Mouse (Mus musculus): Measurements from ENCODE around the gene Kif3b. TPM values are rescaled to one million over a fixed set of nuclear protein-coding genes. Genes with fewer than 3 reads are reported as not detected.

Gene Kif3b
- polyA plus RNA-seq, 1 experiment from 2014 or later: 6.3 TPM

GRCm38 (mm10) chr2:153333822-153334232, 42.6 kb downstream of the Kif3b start:
- WGBS: 84% methylated on average over 6 of the region's 6 CpGs
- ATAC-seq (ENCODE audit: insufficient number of reproducible peaks, insufficient read depth, low FRiP score, low TSS enrichment, low read depth): no peak
- Histone ChIP-seq H3K4me3 (no peak overlapping the region), H3K27ac (no peak overlapping the region), H3K9ac (no peak overlapping the region), H3K9me3 (no peaks in the 10 kb centered on the region), H3K4me2 (no peak overlapping the region), H3K27me3 (no peaks in the 10 kb centered on the region), H3K36me3 (peaks cover 39% of the 10 kb centered on the region), H3K4me1 (peaks cover 4% of the 10 kb centered on the region; the same call in 1 of the 2 replicates)

- Histone ChIP-seq H3K27me3 (no peaks in the 10 kb centered on the region), H3K36me3 (peaks cover 37% of the 10 kb centered on the region), H3K27ac (no peak overlapping the region), H3K9me3 (no peaks in the 10 kb centered on the region), H3K4me2 (no peak overlapping the region), H3K9ac (no peak overlapping the region), H3K4me1 (peaks cover 4% of the 10 kb centered on the region; the same call in 1 of the 2 replicates), H3K4me3 (no peak overlapping the region)
- 83% methylated on average over 3 of the region's 3 CpGs for WGBS
- no peak for ATAC-seq (ENCODE audit: insufficient number of reproducible peaks, insufficient read depth, low FRiP score, low TSS enrichment, low read depth)
These were observed 43.1 kb downstream of the Kif3b start for GRCm38 (mm10) chr2:153334281-153334680.

GRCm38 (mm10) chr2:153336117-153336516, 44.9 kb downstream of the Kif3b start:
- Histone ChIP-seq H3K27me3 (no peaks in the 10 kb centered on the region), H3K4me1 (peaks cover 4% of the 10 kb centered on the region; the same call in 1 of the 2 replicates), H3K9me3 (no peaks in the 10 kb centered on the region), H3K36me3 (peaks cover 19% of the 10 kb centered on the region), H3K9ac (no peak overlapping the region), H3K4me2 (no peak overlapping the region), H3K27ac (no peak overlapping the region), H3K4me3 (no peak overlapping the region)
- ATAC-seq (ENCODE audit: insufficient number of reproducible peaks, insufficient read depth, low FRiP score, low TSS enrichment, low read depth): no peak
- WGBS: 32% methylated on average over 2 of the region's 2 CpGs

- H3K4me2 ChIP-seq: no peak overlapping the region
- no peak for ATAC-seq (ENCODE audit: insufficient number of reproducible peaks, insufficient read depth, low FRiP score, low TSS enrichment, low read depth)
- peaks cover 4% of the 10 kb centered on the region; the same call in 1 of the 2 replicates for H3K4me1 ChIP-seq
- WGBS: 90% methylated on average over 9 of the region's 9 CpGs
- no peak overlapping the region for H3K4me3 ChIP-seq
- H3K27ac ChIP-seq: no peak overlapping the region
- no peaks in the 10 kb centered on the region for H3K9me3 ChIP-seq
- H3K36me3 ChIP-seq: peaks cover 12% of the 10 kb centered on the region
- no peaks in the 10 kb centered on the region for H3K27me3 ChIP-seq
- H3K9ac ChIP-seq: no peak overlapping the region
These were observed 47.4 kb downstream of the Kif3b start for GRCm38 (mm10) chr2:153338361-153339350.

- Histone ChIP-seq H3K36me3 (peaks cover 12% of the 10 kb centered on the region), H3K27me3 (no peaks in the 10 kb centered on the region), H3K4me2 (no peak overlapping the region), H3K9ac (no peak overlapping the region), H3K4me3 (no peak overlapping the region), H3K9me3 (no peaks in the 10 kb centered on the region), H3K27ac (no peak overlapping the region), H3K4me1 (peaks cover 11% of the 10 kb centered on the region)
- WGBS: 94% methylated on average over 6 of the region's 6 CpGs
- ATAC-seq (ENCODE audit: insufficient number of reproducible peaks, insufficient read depth, low FRiP score, low TSS enrichment, low read depth): no peak
These were observed 51.0 kb downstream of the Kif3b start for GRCm38 (mm10) chr2:153342166-153342565.

GRCm38 (mm10) chr2:153342602-153343001, 51.4 kb downstream of the Kif3b start:
- Histone ChIP-seq H3K9me3 (no peaks in the 10 kb centered on the region), H3K27me3 (no peaks in the 10 kb centered on the region), H3K4me2 (no peak overlapping the region), H3K4me3 (no peak overlapping the region), H3K27ac (no peak overlapping the region), H3K9ac (no peak overlapping the region), H3K36me3 (peaks cover 12% of the 10 kb centered on the region), H3K4me1 (peaks cover 10% of the 10 kb centered on the region)
- no peak for ATAC-seq (ENCODE audit: insufficient number of reproducible peaks, insufficient read depth, low FRiP score, low TSS enrichment, low read depth)
- WGBS: 84% methylated on average over 3 of the region's 3 CpGs

GRCm38 (mm10) chr2:153343191-153343590, 52.0 kb downstream of the Kif3b start:
- Histone ChIP-seq H3K4me2 (no peak overlapping the region), H3K36me3 (peaks cover 12% of the 10 kb centered on the region), H3K9ac (no peak overlapping the region), H3K4me3 (no peak overlapping the region), H3K27ac (no peak overlapping the region), H3K27me3 (no peaks in the 10 kb centered on the region), H3K4me1 (peaks cover 9% of the 10 kb centered on the region), H3K9me3 (no peaks in the 10 kb centered on the region)
- no peak for ATAC-seq (ENCODE audit: insufficient number of reproducible peaks, insufficient read depth, low FRiP score, low TSS enrichment, low read depth)

- Histone ChIP-seq H3K4me3 (peak overlapping the region; percentile 85), H3K27ac (peak overlapping the region; percentile 69), H3K9me3 (no peaks in the 10 kb centered on the region), H3K36me3 (peaks cover 12% of the 10 kb centered on the region), H3K9ac (peak overlapping the region; percentile 79), H3K27me3 (no peaks in the 10 kb centered on the region), H3K4me2 (peak overlapping the region; percentile 63), H3K4me1 (peaks cover 24% of the 10 kb centered on the region)
- 7% methylated on average over 11 of the region's 11 CpGs for WGBS
- no peak for ATAC-seq (ENCODE audit: insufficient number of reproducible peaks, insufficient read depth, low FRiP score, low TSS enrichment, low read depth)
These were observed 53.8 kb downstream of the Kif3b start for GRCm38 (mm10) chr2:153345071-153345453.

- Histone ChIP-seq H3K27ac (peak within 1 kb of the TSS; percentile 100), H3K4me2 (peak within 1 kb of the TSS; percentile 63), H3K9ac (peak within 1 kb of the TSS; percentile 97), H3K9me3 (no peaks in the 10 kb centered on the region), H3K4me3 (peak within 1 kb of the TSS; percentile 85), H3K36me3 (peaks cover 12% of the 10 kb centered on the region), H3K27me3 (no peaks in the 10 kb centered on the region), H3K4me1 (peaks cover 30% of the 10 kb centered on the region)
- WGBS: under 1% methylated on average over 61 of the region's 79 CpGs
- peak; percentile 95 for ATAC-seq (ENCODE audit: insufficient number of reproducible peaks, insufficient read depth, low FRiP score, low TSS enrichment, low read depth)
These were observed 54.4 kb downstream of the Kif3b start, which contains the start of gene Asxl1 for GRCm38 (mm10) chr2:153345454-153346220. Asxl1 (plus strand) TSS chr2:153345829.

GRCm38 (mm10) chr2:153346221-153347182, 55.3 kb downstream of the Kif3b start:
- WGBS: under 1% methylated on average over 31 of the region's 76 CpGs
- ATAC-seq (ENCODE audit: insufficient number of reproducible peaks, insufficient read depth, low FRiP score, low TSS enrichment, low read depth): peak; percentile 82
- peak overlapping the region; percentile 97 for H3K9ac ChIP-seq
- peak overlapping the region; percentile 85 for H3K4me3 ChIP-seq
- H3K9me3 ChIP-seq: no peaks in the 10 kb centered on the region
- H3K27ac ChIP-seq: peak overlapping the region; percentile 100
- peak overlapping the region; percentile 60 for H3K4me2 ChIP-seq
- peaks cover 12% of the 10 kb centered on the region for H3K36me3 ChIP-seq
- H3K27me3 ChIP-seq: no peaks in the 10 kb centered on the region
- H3K4me1 ChIP-seq: peaks cover 38% of the 10 kb centered on the region

Data from embryonic facial prominence, embryonic 13.5 days (tissue).